Mouse (Mus musculus): ENCODE measurements around the gene Ccdc144b. TPM values are rescaled to one million over a fixed set of nuclear protein-coding genes. Genes with fewer than 3 reads are reported as not detected.
A peak's percentile ranks its signal among the peaks of the same experiment; 100 is the strongest.

Ccdc144b gene
- polyA plus RNA-seq, 1 experiment = not detected

DNA sequence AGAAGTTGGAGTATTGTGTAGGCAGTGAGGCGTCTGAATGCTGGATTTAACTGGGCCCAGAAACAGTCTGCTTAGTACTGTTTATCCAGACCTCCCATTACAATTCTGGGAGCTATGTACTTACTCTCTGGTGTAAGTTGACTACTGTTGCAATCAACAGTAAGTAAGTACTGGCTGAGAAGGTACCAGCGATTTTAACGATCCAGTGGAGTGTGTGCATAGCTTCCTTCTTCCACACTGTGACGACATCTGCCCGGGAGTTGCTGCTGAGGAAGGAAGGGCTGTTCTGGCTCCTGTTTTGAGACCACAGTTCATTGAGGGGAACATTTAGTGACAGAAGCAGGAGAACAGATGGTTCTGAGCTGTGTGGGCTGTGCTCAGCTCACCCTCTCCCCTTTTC is 17.7 kb upstream of the Ccdc144b start:
- Histone ChIP-seq H3K4me3 (ENCODE audit: insufficient read depth, low read length) (no peak overlapping the region), H3K27ac (ENCODE audit: insufficient read depth, low read length) (no peak overlapping the region), H3K4me1 (ENCODE audit: control insufficient read depth, insufficient read depth, low read length) (peaks cover 3% of the 10 kb centered on the region; the same call in 1 of the 2 replicates)
- TF ChIP-seq CTCF (IDR thresholded peaks at IDR 0.05; ENCODE audit: borderline replicate concordance, insufficient read depth, low read length) = no peak
- no peak for TF ChIP-seq POLR2A (IDR thresholded peaks at IDR 0.05; ENCODE audit: low read depth, low read length)

DNA sequence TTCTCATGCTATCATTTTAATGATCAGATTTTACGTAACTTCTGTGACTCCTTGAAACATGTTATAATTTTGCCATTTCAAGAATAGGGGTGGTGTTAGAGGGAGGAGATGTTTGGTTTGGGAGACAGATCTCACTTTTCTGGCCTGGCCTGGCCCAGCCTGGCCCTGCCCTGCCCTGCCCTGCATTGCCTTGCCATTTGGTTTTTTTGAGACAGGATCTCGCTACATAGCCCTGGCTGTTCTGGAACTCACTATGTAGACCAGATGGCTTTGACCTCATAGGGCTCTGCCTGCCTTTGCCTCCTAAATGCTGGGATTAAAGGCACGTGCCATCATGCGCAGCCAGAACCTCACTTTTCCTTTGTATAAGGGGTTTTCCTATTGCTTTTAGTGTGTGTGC is 17.1 kb upstream of the Ccdc144b start:
- TF ChIP-seq POLR2A (IDR thresholded peaks at IDR 0.05; ENCODE audit: low read depth, low read length) = no peak
- no peak for TF ChIP-seq CTCF (IDR thresholded peaks at IDR 0.05; ENCODE audit: borderline replicate concordance, insufficient read depth, low read length)
- H3K4me1 ChIP-seq (ENCODE audit: control insufficient read depth, insufficient read depth, low read length) = peaks cover 3% of the 10 kb centered on the region; the same call in 1 of the 2 replicates
- no peak overlapping the region for H3K27ac ChIP-seq (ENCODE audit: insufficient read depth, low read length)
- no peak overlapping the region for H3K4me3 ChIP-seq (ENCODE audit: insufficient read depth, low read length)

DNA sequence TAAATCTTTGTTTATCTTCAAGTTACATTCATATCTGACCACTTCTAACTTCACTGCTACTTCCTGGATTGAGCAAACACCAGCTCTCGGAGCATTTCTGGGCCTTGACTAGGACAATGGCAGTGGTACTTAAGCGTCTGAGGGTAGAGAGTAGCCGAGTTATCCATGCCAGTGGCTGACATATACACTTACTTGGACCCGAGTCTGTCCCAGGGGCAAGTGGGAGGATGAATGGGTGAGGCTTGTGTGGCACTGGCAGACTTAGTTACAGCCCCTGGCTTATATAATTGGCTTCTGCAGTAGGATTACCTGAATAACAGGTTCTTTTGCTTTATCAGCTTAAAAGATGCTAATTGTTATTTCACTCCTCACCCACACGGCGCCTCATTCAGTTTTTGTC is 14.4 kb upstream of the Ccdc144b start:
- Histone ChIP-seq H3K4me1 (ENCODE audit: control insufficient read depth, insufficient read depth, low read length) (peaks cover 3% of the 10 kb centered on the region; the same call in 1 of the 2 replicates), H3K4me3 (ENCODE audit: insufficient read depth, low read length) (no peak overlapping the region), H3K27ac (ENCODE audit: insufficient read depth, low read length) (no peak overlapping the region)
- TF ChIP-seq POLR2A (IDR thresholded peaks at IDR 0.05; ENCODE audit: low read depth, low read length) = no peak
- no peak for TF ChIP-seq CTCF (IDR thresholded peaks at IDR 0.05; ENCODE audit: borderline replicate concordance, insufficient read depth, low read length)

DNA sequence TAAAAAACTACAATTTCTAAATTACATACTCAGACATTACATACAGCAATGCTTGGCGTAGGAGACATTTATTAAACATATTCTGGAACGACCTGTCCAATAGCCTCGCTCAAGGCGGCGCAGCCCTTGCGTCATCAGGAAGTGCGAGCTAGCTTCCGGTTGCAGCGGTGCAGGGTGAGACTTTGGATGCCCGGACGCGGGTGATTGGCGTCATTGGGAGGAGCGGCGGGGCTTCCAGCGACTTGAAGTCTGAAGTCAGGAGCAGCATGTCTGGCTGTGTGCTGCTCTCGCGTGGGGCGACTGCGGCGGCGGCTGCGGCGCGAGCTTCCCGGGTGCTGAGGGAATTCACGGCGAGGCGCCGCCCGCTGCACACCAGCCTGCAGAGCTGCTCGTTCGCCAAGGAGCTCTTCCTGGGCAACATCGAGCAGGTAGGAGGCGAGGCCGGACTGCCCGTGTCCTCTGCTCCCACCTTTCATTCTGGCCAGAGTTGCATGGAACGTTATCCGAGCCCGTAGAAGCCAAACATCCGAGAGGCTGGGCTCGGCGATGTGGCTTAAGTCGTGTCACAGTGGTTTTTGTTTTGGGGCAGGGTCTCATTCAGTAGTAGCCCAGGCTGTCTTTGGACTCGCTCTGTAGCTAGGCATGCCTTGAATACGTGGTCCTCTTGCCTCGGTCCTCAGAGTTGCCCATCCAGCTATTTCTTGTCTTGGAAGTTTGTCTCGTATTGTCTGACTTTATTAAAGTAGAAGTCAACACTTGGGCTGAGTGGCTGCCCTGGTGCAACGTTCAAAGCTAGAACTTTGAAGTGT is 12.7 kb upstream of the Ccdc144b start, which contains the start of gene Acad9:
Gene Acad9, plus strand, starts transcription at position 137 of the 809 bp plus-strand sequence.
- TF ChIP-seq CTCF (IDR thresholded peaks at IDR 0.05; ENCODE audit: borderline replicate concordance, insufficient read depth, low read length) (no peak), POLR2A (IDR thresholded peaks at IDR 0.05; ENCODE audit: low read depth, low read length) (peak; percentile 89)
- H3K4me3 ChIP-seq (ENCODE audit: insufficient read depth, low read length) = peak within 1 kb of the TSS; percentile 74

DNA sequence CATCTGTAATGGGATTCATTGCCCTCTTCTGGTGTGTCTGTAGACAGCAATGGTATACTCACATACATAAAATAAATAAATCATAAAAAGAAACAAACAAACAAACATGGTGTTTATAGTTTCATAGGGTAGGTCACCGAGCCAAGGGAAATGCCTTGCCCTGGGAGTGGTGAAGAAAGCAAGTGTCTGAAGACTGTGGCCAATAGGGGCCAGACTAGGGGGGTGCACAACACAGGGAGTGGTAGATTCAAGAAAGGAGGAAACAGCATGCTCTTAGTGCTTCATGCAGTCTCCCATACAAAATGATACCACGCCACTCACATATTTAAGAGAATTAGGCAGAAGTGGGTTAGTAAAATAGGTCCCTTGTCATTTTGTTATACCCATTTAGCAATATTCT is 11.8 kb upstream of the Ccdc144b start:
- TF ChIP-seq POLR2A (IDR thresholded peaks at IDR 0.05; ENCODE audit: low read depth, low read length) = no peak
- TF ChIP-seq CTCF (IDR thresholded peaks at IDR 0.05; ENCODE audit: borderline replicate concordance, insufficient read depth, low read length) = no peak
- Histone ChIP-seq H3K4me3 (ENCODE audit: insufficient read depth, low read length) (0 out of 2 replicates have a peak overlapping the region, but pooled peaks have one; percentile 2), H3K4me1 (ENCODE audit: control insufficient read depth, insufficient read depth, low read length) (peaks cover 3% of the 10 kb centered on the region; the same call in 1 of the 2 replicates), H3K27ac (ENCODE audit: insufficient read depth, low read length) (no peak overlapping the region)

More for the DNA sequence above, 12.7 kb upstream of the Ccdc144b start, which contains the start of gene Acad9:
- Histone ChIP-seq H3K27ac (ENCODE audit: insufficient read depth, low read length) (0 out of 2 replicates have a peak within 1 kb of the TSS, but pooled peaks have one; percentile 2), H3K4me1 (ENCODE audit: control insufficient read depth, insufficient read depth, low read length) (peaks cover 3% of the 10 kb centered on the region; the same call in 1 of the 2 replicates)

DNA sequence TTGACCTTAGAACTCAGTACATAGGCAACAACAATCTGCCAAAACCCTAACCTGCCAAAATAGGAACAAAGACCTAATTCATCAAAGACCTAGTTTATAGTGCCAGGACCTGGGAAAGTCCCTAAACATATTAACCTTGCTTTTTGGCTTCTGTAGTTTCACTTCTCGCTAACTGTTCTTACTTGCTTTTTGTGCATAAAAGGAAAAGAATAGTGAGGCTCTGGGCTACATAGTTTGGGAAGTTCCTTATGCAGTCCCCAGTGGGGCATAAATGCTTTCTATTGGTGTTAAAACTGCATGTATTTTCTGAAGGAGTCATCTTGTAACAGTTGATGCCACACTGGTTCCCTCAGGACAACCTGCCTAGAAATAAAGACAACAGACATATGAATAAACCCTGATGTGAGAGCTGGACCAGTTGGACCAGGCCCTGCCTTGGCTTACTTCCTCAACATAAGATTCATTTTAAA is 11.3 kb upstream of the Ccdc144b start:
- TF ChIP-seq CTCF (IDR thresholded peaks at IDR 0.05; ENCODE audit: borderline replicate concordance, insufficient read depth, low read length) (no peak), POLR2A (IDR thresholded peaks at IDR 0.05; ENCODE audit: low read depth, low read length) (no peak)
- no peak overlapping the region for H3K4me3 ChIP-seq (ENCODE audit: insufficient read depth, low read length)
- H3K4me1 ChIP-seq (ENCODE audit: control insufficient read depth, insufficient read depth, low read length) = peaks cover 3% of the 10 kb centered on the region; the same call in 1 of the 2 replicates
- no peak overlapping the region for H3K27ac ChIP-seq (ENCODE audit: insufficient read depth, low read length)

DNA sequence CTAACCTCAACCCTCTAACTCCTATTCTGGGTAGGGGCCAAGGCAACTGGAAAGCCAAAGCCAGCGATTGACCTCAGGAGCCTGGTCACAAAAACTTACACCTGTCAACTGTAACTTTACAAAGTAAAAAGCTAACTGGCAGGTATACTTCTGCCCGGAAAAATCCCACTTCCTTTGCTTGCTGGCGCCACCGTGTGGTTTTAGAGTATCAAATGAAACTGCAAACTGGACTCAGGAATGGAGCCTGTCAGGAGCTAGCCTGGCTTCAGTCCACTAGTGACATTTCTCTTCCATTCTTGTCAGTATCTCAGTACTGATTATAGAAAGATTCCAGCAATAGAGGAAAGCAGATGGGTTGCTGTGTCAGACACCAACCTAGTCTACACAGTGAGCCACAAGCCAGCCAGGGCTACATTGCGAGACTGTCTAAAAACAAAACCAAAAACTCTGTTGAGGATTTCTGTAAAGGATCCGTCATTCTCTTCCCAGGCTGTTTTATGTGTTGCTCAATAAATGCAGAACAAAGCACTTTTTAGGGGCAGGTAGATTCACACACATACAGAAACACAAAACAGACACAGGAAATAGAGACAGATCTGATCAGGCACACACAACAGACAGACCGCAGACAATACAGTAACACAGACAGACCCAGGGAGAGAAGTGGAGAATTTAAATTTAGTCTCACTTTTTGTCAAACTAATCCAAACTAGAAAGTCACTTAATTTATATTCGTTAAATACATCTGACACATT is 6.9 kb upstream of the Ccdc144b start:
- Histone ChIP-seq H3K4me3 (ENCODE audit: insufficient read depth, low read length) (no peak overlapping the region), H3K4me1 (ENCODE audit: control insufficient read depth, insufficient read depth, low read length) (no peaks in the 10 kb centered on the region), H3K27ac (ENCODE audit: insufficient read depth, low read length) (no peak overlapping the region)
- no peak for TF ChIP-seq POLR2A (IDR thresholded peaks at IDR 0.05; ENCODE audit: low read depth, low read length)
- TF ChIP-seq CTCF (IDR thresholded peaks at IDR 0.05; ENCODE audit: borderline replicate concordance, insufficient read depth, low read length) = no peak

DNA sequence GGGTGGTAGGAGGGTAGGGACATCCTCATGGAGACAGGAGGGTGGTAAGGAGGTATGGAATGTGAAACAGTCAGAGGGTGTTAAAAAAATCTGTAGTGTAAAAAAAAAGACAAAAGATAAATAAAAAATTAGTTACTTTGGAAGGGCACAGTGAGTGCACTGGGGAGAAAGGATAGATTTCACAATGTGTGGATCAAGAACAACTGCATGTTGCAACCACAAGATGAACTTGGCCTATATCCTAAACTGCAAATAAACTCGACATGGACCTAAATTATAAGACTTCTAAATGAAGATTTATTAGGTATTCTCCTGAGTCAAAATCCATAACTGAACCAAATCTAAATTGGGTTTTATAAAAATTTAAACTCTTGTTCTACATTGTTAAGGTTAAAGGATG is 4.2 kb downstream of the Ccdc144b start:
- TF ChIP-seq CTCF (IDR thresholded peaks at IDR 0.05; ENCODE audit: borderline replicate concordance, insufficient read depth, low read length) (no peak), POLR2A (IDR thresholded peaks at IDR 0.05; ENCODE audit: low read depth, low read length) (no peak)
- Histone ChIP-seq H3K4me1 (ENCODE audit: control insufficient read depth, insufficient read depth, low read length) (no peaks in the 10 kb centered on the region), H3K4me3 (ENCODE audit: insufficient read depth, low read length) (no peak overlapping the region), H3K27ac (ENCODE audit: insufficient read depth, low read length) (no peak overlapping the region)

DNA sequence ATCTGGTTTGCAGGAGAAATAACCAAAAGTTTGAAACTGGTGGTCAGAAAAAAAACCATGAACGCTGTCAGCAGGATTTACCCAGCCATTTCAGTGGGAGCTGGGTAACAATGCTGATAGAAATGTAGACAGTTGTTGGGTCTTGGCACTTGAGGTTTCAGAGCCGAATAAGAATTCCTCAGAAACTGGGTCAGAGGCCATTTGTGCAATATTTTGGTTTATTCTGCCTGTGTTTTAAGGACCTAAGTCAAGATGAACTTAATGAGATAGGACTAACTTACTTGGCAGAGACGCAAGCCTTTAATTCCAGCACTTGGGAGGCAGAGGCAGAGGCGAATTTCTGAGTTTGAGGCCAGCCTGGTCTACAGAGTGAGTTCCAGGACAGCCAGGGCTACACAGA is 8.3 kb downstream of the Ccdc144b start:
- TF ChIP-seq POLR2A (IDR thresholded peaks at IDR 0.05; ENCODE audit: low read depth, low read length) (no peak), CTCF (IDR thresholded peaks at IDR 0.05; ENCODE audit: borderline replicate concordance, insufficient read depth, low read length) (no peak)
- Histone ChIP-seq H3K27ac (ENCODE audit: insufficient read depth, low read length) (no peak overlapping the region), H3K4me3 (ENCODE audit: insufficient read depth, low read length) (no peak overlapping the region), H3K4me1 (ENCODE audit: control insufficient read depth, insufficient read depth, low read length) (no peaks in the 10 kb centered on the region)
